Mouse (Mus musculus) olfactory bulb, adult 2 months (tissue): ENCODE results near the gene Fndc10. TPM values are rescaled to one million over a fixed set of nuclear protein-coding genes. Genes with fewer than 3 reads are reported as not detected.
A peak's percentile ranks its signal among the peaks of the same experiment; 100 is the strongest.
"Not testable (repeated sequence)": the region's sequence is repeated elsewhere in the genome, so short reads cannot be mapped to it uniquely, and the experiment has no call there.

Experiments
- H3K27ac ChIP-seq: fragments of 200-500 bp; 2 replicates; pipeline ENCODE4 v1.5.1; 2012; ENCODE audit warnings: low read depth, low read length; ENCODE audit not compliant: insufficient read depth
- H3K4me1 ChIP-seq: fragments of 200-500 bp; 2 replicates; pipeline ENCODE4 v1.6.1; 2012; ENCODE audit warnings: low read length; ENCODE audit not compliant: control insufficient read depth, insufficient read depth
- H3K4me3 ChIP-seq: fragments of 200-500 bp; 2 replicates; pipeline ENCODE4 v1.5.1; 2012; ENCODE audit warnings: mild to moderate bottlenecking, low read depth, low read length, moderate library complexity; ENCODE audit not compliant: insufficient read depth
- CTCF ChIP-seq: fragments of 200-500 bp; IDR thresholded peaks from 2 replicates; pipeline ENCODE4 v1.5.1; 2012; ENCODE audit warnings: low read depth, mild to moderate bottlenecking, low read length, moderate library complexity; ENCODE audit not compliant: insufficient read depth
- POLR2A ChIP-seq: fragments of 200-500 bp; IDR thresholded peaks from 2 replicates; pipeline ENCODE4 v1.6.1; 2012; ENCODE audit warnings: mild to moderate bottlenecking, low read depth, low read length, moderate library complexity; ENCODE audit not compliant: insufficient read depth
- WGBS: fragments of 180-500 bp; shearing (Covaris S2); methylation state at CpG from one replicate; pipeline ENCODE4 v1.1.7; 2018; 5-methylcytosine and 5-hydroxymethylcytosine counted together
- polyA plus RNA-seq: library from polyadenylated mRNA; stranded (reverse); fragments of >200 nt; gene quantifications from 2 replicates; pipeline ENCODE4 v1.2.4, GENCODE M21; 2012; ENCODE audit warnings: low replicate concordance; ENCODE audit not compliant: missing spikeins, insufficient read depth, insufficient read length

Gene Fndc10
- polyA plus RNA-seq, 1 experiment = not detected

DNA sequence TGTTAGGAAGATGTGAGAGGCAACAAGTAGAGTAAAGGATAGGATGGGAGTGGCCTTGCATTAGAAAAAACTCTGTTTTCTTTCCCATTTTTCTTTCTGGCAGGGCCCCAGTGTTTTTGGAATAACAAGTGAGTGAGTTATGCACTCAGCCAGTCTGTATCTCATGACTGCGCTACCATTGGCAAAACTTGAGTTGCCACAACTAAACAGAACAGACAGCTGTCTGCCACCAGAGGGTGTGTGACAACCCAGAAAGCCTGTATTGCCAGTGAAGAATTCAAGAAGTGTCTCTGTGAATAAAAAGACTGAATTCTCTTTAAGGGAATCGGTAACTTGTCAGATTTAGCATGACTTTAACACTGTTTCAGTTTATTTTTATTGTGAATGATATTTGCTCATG is 18.2 kb upstream of the Fndc10 start:
- Histone ChIP-seq H3K4me1 (no peaks in the 10 kb centered on the region), H3K4me3 (no peak overlapping the region), H3K27ac (no peak overlapping the region)
- no peak for TF ChIP-seq POLR2A
- no peak for TF ChIP-seq CTCF
- WGBS = 63% methylated on average over 2 of the region's 2 CpGs

DNA sequence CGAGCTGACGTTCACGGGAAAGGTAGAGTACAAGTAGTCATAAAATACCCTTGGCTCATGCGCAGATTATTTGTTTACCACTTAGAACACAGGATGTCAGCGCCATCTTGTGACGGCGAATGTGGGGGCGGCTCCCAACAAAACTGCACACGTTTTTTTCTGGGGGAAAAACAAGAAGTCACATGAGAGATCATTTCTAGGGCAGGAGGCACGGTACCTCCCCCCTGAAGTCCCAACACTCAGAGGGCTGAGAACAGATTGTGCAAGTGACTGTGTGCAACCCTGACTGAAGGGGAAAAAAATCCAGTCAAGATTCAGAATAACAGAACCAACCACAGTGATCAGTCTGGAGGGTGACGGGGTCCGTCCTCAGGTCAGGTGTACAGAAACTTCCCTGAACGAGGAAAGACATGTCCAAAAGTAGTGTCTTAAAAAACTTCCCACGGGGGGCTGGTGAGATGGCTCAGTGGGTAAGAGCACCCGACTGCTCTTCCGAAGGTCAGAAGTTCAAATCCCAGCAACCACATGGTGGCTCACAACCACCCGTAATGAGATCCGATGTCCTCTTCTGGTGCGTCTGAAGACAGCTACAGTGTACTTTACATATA is 10.4 kb upstream of the Fndc10 start:
- H3K4me3 ChIP-seq, H3K27ac ChIP-seq, H3K4me1 ChIP-seq: not testable (repeated sequence)
- WGBS = 84% methylated on average over 16 of the region's 19 CpGs

GRCm38 (mm10) chr4:155687764-155688163 is 6.4 kb upstream of the Fndc10 start:
- WGBS = 94% methylated on average over 4 of the region's 4 CpGs
- H3K4me3 ChIP-seq, H3K4me1 ChIP-seq, H3K27ac ChIP-seq: not testable (repeated sequence)

DNA sequence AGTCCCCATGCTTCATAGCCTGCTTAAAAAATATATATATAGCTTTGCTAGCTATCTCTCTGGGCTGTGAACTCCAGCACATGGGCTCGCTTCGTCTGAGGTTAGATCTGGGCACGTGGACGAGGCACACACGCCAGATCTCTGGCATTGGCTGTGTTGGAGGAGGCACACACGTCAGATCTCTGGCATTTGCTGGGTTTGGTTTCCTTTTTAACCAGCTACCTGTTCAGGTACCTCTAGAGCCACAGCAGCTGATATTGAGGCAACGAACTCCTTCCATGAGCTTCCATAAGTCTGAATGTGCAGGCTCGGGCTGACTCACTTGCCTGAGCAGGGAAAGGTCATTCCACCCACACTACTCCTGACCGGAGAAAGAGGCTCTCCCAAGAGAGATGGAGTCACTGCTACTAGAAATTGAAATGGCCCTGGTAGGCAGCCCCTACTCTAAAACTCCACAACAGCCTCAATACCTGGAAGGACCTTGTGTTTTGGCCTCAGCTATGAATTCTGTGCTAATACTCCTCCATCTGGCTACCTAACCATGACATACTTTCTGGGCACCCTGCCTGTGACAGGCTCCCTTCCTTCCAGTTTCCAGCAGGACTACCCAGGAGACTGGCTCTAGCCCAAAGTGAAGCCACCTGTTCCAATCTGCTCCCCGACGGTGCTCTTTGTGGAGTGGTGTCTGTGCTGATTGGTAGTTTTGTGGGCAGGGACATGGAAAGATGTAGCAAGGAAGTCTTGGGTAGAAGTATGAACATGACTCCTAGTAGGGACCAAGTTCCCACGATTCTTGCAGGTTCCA is 3.4 kb upstream of the Fndc10 start:
- H3K27ac ChIP-seq = no peak overlapping the region
- WGBS = 71% methylated on average over 12 of the region's 12 CpGs
- H3K4me1 ChIP-seq = peaks cover 10% of the 10 kb centered on the region
- no peak overlapping the region for H3K4me3 ChIP-seq
- TF ChIP-seq CTCF (no peak), POLR2A (no peak)

- WGBS = 91% methylated on average over 3 of the region's 3 CpGs
- H3K4me3 ChIP-seq = no peak overlapping the region
- TF ChIP-seq CTCF (no peak), POLR2A (no peak)
- no peak overlapping the region for H3K27ac ChIP-seq
- H3K4me1 ChIP-seq = peaks cover 17% of the 10 kb centered on the region
Observed at GRCm38 (mm10) chr4:155692421-155692820, 1.7 kb upstream of the Fndc10 start.

DNA sequence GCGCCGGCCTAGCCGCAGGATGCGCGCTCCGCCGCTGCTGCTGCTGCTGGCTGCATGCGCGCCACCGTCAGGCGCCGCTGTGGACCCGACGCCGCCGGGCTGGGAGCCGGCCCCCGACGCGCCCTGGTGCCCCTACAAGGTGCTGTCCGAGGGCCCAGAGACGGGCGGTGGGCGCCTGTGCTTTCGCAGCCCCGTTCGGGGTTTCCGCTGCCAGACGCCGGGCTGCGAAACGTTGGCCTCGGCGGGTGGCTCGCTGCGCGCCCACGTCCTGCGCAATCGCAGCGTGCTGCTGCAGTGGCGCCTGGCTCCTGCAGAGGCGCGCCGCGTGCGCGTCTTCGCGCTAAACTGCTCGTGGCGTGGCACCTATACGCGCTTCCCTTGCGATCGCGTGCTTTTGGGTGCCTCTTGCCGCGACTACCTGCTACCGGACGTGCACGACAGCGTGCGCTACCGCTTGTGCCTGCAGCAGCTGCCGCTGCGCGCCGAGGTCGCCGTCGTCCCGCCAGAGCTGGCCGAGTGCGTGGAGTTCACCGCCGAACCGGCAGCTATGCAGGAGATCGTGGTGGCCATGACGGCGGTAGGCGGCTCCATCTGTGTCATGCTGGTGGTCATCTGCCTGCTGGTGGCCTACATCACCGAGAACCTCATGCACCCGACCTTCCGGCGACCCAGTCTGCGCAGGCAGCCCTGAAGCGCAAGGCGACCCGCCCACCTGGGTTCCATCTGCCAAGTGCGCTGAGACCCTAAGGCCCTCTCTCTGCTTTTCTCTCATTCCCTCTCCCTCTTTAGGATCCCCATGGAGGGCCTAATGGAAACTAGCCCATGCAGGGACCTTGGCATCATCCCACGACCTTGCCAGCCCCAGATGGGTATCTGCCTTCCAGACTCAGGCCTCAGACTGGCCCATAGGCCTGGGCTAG is 600 bp downstream of the Fndc10 start:
- Histone ChIP-seq H3K4me3 (peak overlapping the region; percentile 75), H3K4me1 (peaks cover 17% of the 10 kb centered on the region), H3K27ac (peak overlapping the region; percentile 99)
- 0 out of 2 replicates have a peak, but pooled peaks have one; percentile 28 for TF ChIP-seq CTCF
- peak; percentile 88 for TF ChIP-seq POLR2A
- WGBS = under 1% methylated on average over 92 of the region's 92 CpGs

DNA sequence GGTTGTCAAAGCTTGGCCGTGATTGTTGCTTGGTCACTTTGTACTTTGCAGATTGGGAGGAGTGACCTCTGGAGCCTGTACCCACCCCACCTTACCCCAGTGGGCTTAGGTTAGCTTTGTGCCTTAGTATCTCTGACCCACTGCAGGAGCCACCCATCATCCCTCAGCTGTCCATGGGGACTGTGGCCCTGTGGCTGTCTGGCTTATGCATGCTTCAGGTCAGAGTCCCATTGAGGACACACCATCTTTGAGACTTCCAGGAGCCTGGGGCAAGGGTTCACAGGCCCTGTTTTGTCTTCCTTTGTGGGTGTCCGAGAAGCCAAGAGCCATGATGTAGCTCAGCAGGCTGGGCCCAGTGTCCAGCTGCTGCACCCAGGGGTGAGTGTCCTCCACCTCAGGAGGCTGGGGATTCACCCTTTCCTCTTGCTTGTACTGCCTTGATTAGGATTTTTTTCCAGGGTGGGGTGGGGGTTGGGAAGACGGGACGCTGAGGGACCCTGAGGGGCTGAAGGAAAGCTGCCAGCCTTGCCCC is 1.5 kb downstream of the Fndc10 start:
- Histone ChIP-seq H3K4me1 (peaks cover 17% of the 10 kb centered on the region), H3K4me3 (peak overlapping the region; percentile 75), H3K27ac (peak overlapping the region; percentile 99)
- WGBS = 55% methylated on average over 4 of the region's 4 CpGs
- TF ChIP-seq CTCF (no peak), POLR2A (no peak)

GRCm38 (mm10) chr4:155696261-155697255 is 2.4 kb downstream of the Fndc10 start:
- 47% methylated on average over 16 of the region's 16 CpGs for WGBS
- TF ChIP-seq POLR2A (no peak), CTCF (no peak)
- Histone ChIP-seq H3K4me3 (peak overlapping the region; percentile 75), H3K4me1 (peaks cover 17% of the 10 kb centered on the region), H3K27ac (peak overlapping the region; percentile 99)
